Mouse (Mus musculus) left cerebral cortex, adult 18-20 months (tissue): ENCODE results near the gene Mab21l1. TPM values are rescaled to one million over a fixed set of nuclear protein-coding genes. Genes with fewer than 3 reads are reported as not detected.

ENCODE experiments used
- DNase-seq, 2 experiments: peaks; one replicate each; pipeline ENCODE4 v3.0.0; 2021 to 2022; ENCODE audit warnings: low spot score in 2 of 2, mixed read lengths in 1 of 2
- total RNA-seq, 2 experiments: library from RNA; stranded (reverse); gene quantifications; 2 replicates each; pipeline ENCODE4 v1.2.3; 2021

Mab21l1 gene
- total RNA-seq, 2 experiments from 2014 or later: 1.8 to 2.1 TPM

DNA sequence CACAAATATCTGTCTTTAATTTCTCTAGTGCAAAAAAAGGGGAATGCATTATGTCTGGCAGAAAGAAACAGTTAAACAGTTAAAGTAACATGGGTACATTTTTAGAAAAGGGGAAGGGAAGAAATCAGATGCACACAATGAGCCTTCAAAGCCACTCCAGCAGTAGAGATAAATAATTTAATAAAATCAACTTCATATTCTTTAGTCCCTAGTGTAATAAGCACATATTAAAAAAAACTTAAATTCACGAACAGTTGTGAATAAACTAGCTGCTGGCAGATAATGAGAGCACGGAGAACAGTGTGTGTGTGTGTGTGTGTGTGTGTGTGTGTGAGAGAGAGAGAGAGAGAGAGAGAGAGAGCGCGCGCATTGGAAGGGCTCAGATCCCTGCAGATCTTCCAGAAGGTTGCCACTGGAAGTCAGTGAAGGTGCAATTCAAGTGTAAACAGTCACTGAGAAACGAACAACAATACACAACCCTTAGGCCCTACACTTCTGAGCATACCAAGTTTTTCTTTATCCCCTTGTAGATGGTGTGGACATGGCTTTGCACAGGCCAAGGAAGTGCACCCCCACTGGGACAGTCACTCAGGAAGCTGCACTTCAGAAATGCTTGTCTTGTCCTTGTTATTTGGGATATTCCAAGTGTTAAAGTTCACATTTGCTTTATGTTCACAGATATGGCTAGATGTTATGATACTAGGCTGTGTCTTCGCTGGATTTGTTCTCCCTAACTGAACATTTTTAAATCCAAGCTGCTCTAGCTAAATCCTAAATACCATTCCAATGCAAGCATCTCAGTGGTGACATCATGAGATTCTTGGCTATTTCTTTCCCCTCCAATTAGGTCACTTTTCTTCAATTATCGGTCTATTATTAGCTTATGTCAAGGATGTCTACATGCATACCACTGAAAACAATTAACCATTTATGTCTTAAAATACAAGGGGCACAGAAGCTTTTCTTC lies 3.3 kb upstream of the Mab21l1 start:
- no peak for DNase-seq

GRCm38 (mm10) chr3:55780120-55781070 lies 1.9 kb upstream of the Mab21l1 start:
- peak in 1 of 2 experiments; percentile 42 for DNase-seq

DNA sequence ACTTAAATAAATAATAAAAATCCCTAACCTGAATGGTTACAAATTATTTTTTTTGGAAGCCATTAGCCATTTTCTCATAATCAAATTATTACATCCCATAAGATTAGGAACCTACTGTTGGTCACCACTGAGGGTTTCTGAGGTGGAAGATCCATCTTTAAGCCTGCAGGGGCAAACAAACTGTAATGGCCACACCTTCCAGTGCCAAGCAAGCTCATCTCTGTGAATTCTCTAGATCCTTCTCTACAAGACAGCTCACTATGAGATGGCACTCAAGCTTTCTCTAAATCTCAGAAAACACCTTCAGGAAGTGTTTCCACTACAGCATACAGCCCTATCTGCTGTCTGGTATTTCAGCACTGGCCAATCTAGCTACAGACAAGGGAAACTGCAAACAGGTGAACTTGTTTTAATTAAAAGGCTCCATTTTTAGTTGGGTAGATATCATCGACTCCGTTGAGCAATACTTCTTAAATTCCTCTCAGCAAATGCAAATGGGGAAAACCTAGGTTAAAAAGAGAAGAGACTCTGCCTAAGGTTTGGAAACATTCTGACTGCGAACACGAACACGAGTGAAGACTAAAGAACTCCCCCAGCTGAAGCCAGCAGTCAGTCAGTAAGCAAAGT lies 768 bp upstream of the Mab21l1 start:
- no peak for DNase-seq

- no peak for DNase-seq
Measured at GRCm38 (mm10) chr3:55782771-55783170, 461 bp downstream of the Mab21l1 start.

- DNase-seq: no peak
Measured at GRCm38 (mm10) chr3:55783171-55784081, 1.1 kb downstream of the Mab21l1 start.

DNA sequence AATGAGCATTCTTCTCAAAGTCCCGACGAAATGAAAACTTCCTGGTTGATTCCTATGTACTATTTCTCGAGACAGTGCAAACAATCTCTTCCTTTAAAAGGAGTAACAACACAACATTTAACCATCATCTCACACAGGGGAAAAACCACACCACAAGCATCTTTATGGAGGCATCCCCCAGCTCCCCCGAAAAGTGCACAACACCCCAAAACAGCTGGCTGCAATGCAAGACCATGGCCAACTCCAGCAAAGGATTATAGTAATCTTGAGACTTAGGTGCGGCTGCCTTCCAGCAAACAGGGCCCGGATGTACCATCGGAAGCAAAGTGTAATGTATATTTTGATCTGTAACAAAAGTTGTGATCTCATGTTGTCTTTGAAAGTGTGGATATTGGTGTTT lies 1.8 kb downstream of the Mab21l1 start:
- DNase-seq: no peak

- DNase-seq: no peak
Measured at GRCm38 (mm10) chr3:55785266-55785980, 3.1 kb downstream of the Mab21l1 start.

- DNase-seq: no peak
Measured at GRCm38 (mm10) chr3:55785981-55786725, 3.8 kb downstream of the Mab21l1 start.

DNA sequence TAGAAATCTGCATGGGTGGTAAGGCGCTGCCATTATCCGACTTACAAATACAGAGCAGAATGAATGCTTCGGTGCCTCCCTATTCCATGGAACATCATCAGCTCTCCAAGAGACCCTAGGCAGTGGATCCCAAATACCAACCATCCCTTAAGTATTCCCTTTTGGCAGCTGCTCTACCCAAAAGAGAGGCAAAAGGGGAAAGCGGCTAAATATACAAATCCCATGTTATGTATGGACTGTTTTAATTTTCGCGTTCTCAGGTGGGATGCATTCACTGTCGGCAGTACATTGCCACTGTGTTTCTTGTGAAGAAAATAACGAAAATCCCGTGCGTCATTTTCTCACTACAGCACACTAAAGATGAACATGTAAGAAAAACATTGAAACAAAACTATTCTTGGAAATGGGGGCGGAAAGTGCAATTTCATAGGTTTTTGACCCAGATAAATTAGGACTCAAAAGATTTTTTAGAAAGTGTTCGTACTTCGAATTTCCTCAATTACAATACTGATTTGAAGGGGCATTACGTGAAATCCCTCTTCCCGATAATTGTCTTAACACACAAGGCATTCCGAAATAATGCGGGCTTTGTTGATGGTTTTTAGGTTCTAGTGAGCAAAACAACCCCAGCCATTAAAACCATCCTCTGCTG lies 4.7 kb downstream of the Mab21l1 start:
- no peak for DNase-seq

DNA sequence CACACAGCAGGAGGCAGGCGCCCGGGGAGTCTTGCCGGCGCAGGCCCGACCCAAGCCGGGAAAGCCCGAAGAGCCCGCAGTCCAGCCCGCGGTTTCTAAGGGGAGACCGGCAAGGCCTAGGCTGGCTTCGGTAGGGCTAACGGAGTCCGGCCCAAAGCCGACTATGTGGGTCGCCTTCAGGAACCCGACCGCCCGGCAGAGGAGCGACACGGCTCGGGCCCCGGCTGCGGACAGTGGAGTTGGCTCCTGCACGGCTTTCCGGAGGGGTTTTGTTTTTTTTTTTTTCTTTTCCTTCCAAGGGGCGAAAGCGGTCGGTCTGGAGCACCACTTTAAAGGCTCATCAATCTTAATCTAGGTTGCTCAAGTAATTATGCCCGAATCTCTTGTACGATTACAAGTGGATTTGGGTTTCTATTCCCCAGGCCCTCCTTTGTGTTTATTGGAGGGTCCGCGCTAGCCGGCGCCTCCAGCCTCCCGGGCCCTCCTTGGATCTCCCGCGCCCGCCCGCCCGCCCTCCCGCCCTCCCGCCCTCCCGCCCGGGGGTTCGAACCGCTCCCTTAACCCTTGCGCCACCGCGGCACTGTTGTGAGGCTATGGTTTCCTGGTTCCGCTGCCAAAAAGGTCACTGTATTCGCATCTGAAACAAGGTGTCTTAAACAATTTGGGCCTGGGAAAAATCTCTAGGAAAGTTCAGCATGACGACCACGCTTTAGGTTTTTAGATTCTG lies 5.3 kb downstream of the Mab21l1 start:
- DNase-seq: no peak

GRCm38 (mm10) chr3:55788214-55788586 lies 5.9 kb downstream of the Mab21l1 start:
- no peak for DNase-seq

- DNase-seq: no peak
Measured at GRCm38 (mm10) chr3:55788621-55789201, 6.4 kb downstream of the Mab21l1 start.

DNA sequence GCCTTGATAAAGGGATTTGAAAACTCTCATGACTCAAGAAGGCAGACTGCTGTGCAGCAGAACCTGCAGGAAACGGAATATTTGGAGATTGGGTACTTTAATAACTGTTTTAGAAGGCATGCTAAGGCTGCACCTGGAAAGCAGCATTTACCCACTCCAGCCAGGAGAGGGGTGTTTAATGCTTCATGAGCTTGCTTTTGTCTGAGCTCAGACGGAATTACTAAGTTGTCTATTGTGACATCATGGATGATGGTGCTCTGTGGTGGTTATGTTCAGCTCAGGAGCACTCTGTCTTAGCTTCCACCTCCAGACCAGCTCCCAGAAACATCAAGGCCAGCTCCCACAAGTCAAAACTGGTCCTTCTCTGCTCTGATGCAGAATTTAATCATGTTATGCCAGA lies 7.5 kb downstream of the Mab21l1 start:
- DNase-seq: no peak

GRCm38 (mm10) chr3:55790609-55791008 lies 8.3 kb downstream of the Mab21l1 start:
- no peak for DNase-seq

DNA sequence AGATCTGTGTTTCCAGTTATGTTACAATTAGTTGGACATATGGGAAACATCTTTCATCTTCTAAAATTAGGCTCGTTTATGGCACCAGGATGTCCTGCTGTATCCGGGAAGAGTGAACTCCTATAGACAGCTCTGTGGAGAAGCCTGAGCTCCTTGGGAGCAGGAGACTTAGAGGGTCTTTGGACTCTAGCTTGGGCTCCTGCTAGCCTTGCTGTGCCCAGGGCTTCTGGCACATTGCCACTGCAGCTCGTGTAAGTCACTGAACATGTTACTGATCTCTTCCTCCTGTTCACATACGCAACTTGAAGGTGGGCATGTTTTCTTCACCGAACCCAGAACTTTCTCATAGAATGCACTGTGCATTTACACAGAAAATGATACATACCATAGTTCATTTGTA lies 9.9 kb downstream of the Mab21l1 start:
- DNase-seq: no peak

DNA sequence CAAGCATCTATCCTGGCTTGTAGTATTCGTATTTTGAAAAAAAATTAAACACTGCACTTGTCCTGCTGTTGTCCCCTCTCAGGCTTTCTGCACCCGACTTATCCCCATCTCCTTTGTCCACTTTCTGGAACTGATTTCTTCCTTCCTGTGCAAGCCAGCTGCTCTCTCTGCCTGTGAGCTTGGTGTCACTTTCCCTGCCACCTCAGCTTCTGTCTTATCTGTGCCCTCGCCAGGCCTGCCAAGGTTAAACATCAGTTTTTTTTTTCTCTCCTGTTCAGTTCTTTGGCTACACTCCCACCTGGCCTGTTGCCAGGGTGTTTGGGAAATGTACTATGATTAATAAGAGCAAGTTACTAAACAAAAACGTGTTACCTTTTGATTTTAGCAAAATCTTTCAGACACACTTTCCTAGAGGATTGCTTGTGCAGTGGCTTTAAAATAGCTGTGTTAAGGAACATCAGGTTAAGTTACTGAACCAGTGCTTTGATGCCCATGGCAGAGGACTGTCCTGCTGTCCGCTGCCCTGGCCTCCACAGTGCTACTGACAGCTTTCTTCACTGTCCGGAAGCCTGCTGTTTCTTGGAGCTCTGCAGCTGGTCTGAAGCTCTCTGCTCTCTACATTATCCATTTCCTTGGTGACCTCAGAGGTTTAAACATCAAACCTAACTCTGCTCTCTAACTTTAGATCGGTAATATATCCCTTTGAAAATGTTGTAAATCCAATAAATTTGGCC lies 11.7 kb downstream of the Mab21l1 start:
- no peak for DNase-seq

- DNase-seq: no peak
Measured at GRCm38 (mm10) chr3:55794768-55795167, 12.5 kb downstream of the Mab21l1 start.
